Mouse (Mus musculus) lung, adult 2 months (tissue): Measurements from ENCODE around the gene Lrrc9.

Experiments
- CTCF ChIP-seq: fragments of 200-500 bp; IDR thresholded peaks from 2 replicates; pipeline ENCODE4 v1.5.1; 2011; ENCODE audit warnings: mild to moderate bottlenecking, low read length, control low read depth; ENCODE audit not compliant: insufficient read depth
- POLR2A ChIP-seq: fragments of 200-500 bp; IDR thresholded peaks from 2 replicates; pipeline ENCODE4 v1.6.1; 2011; ENCODE audit warnings: low read depth, mild to moderate bottlenecking, control low read depth, low read length, borderline replicate concordance; ENCODE audit errors: extremely low read depth

GRCm38 (mm10) chr12:72496866-72497600 lies 55.4 kb downstream of the Lrrc9 start:
- TF ChIP-seq CTCF (no peak), POLR2A (no peak)
